Mouse (Mus musculus) testis, adult 2 months (tissue): Measurements from ENCODE around the gene Tlcd2. TPM values are rescaled to one million over a fixed set of nuclear protein-coding genes. Genes with fewer than 3 reads are reported as not detected.

Source experiments
- H3K27ac ChIP-seq: fragments of 200-500 bp; 2 replicates; pipeline ENCODE4 v1.5.1; 2012; ENCODE audit warnings: low read depth, low read length; ENCODE audit not compliant: control insufficient read depth, insufficient read depth
- H3K27me3 ChIP-seq: fragments of 200-500 bp; 2 replicates; pipeline ENCODE4 v1.6.1; 2012; ENCODE audit warnings: mild to moderate bottlenecking, low read length, moderate library complexity; ENCODE audit not compliant: control insufficient read depth, insufficient read depth
- H3K36me3 ChIP-seq: fragments of 200-500 bp; 2 replicates; pipeline ENCODE4 v1.6.1; 2012; ENCODE audit warnings: mild to moderate bottlenecking, low read length; ENCODE audit not compliant: control insufficient read depth, insufficient read depth
- H3K4me1 ChIP-seq: fragments of 200-500 bp; 2 replicates; pipeline ENCODE4 v1.6.1; 2012; ENCODE audit warnings: low read length; ENCODE audit not compliant: control insufficient read depth, insufficient read depth
- H3K4me3 ChIP-seq: fragments of 200-500 bp; 2 replicates; pipeline ENCODE4 v1.5.1; 2012; ENCODE audit warnings: low read depth, mild to moderate bottlenecking, low read length, moderate library complexity, mixed read lengths; ENCODE audit not compliant: control insufficient read depth
- CTCF ChIP-seq: fragments of 200-500 bp; IDR thresholded peaks from 2 replicates; pipeline ENCODE4 v1.5.1; 2012; ENCODE audit warnings: low read depth, mild to moderate bottlenecking, inconsistent platforms, low read length, moderate library complexity; ENCODE audit not compliant: control insufficient read depth, insufficient read depth, insufficient replicate concordance
- POLR2A ChIP-seq: fragments of 200-500 bp; IDR thresholded peaks from 2 replicates; pipeline ENCODE4 v1.6.1; 2012; ENCODE audit warnings: low read depth, mild to moderate bottlenecking, inconsistent platforms, low read length, moderate library complexity; ENCODE audit not compliant: control insufficient read depth
- polyA plus RNA-seq: library from polyadenylated mRNA; depleted of rRNA; stranded (reverse); fragments of >200 nt; gene quantifications from 2 replicates; pipeline ENCODE4 v1.2.3, GENCODE M21; 2012; rRNA removed

Gene Tlcd2
- polyA plus RNA-seq, 1 experiment = 6.8 TPM

- H3K4me3 ChIP-seq = no peak overlapping the region
- TF ChIP-seq CTCF = no peak
- TF ChIP-seq POLR2A = no peak
These were observed 50.9 kb downstream of the Tlcd2 start for GRCm38 (mm10) chr11:75512301-75513018.

GRCm38 (mm10) chr11:75513336-75513735 is 51.8 kb downstream of the Tlcd2 start, which contains the start of gene Scarf1:
Gene Scarf1, plus strand, starts transcription at chr11:75513540.
- Histone ChIP-seq H3K27me3 (no peaks in the 10 kb centered on the region), H3K4me1 (peaks cover 15% of the 10 kb centered on the region), H3K4me3 (no peak within 1 kb of the TSS), H3K36me3 (no peaks in the 10 kb centered on the region; the same call in 1 of the 2 replicates), H3K27ac (no peak within 1 kb of the TSS)
- TF ChIP-seq POLR2A = no peak
- no peak for TF ChIP-seq CTCF

More at GRCm38 (mm10) chr11:75512301-75513018, 50.9 kb downstream of the Tlcd2 start:
- H3K36me3 ChIP-seq = peaks cover 2% of the 10 kb centered on the region; the same call in 1 of the 2 replicates
- H3K4me1 ChIP-seq = peaks cover 15% of the 10 kb centered on the region
- no peaks in the 10 kb centered on the region for H3K27me3 ChIP-seq
- no peak overlapping the region for H3K27ac ChIP-seq

- H3K4me1 ChIP-seq = peaks cover 8% of the 10 kb centered on the region
- H3K36me3 ChIP-seq = no peaks in the 10 kb centered on the region
- no peak for TF ChIP-seq CTCF
- TF ChIP-seq POLR2A = no peak
- H3K27ac ChIP-seq = no peak overlapping the region
- no peak overlapping the region for H3K4me3 ChIP-seq
- no peaks in the 10 kb centered on the region for H3K27me3 ChIP-seq
These were observed 53.7 kb downstream of the Tlcd2 start for GRCm38 (mm10) chr11:75515186-75515585.

- Histone ChIP-seq H3K27me3 (no peaks in the 10 kb centered on the region), H3K27ac (no peak overlapping the region), H3K36me3 (no peaks in the 10 kb centered on the region), H3K4me3 (no peak overlapping the region), H3K4me1 (peaks cover 4% of the 10 kb centered on the region)
- TF ChIP-seq POLR2A = no peak
- no peak for TF ChIP-seq CTCF
These were observed 58.5 kb downstream of the Tlcd2 start for GRCm38 (mm10) chr11:75519834-75520633.

Other genes with a start within 250 kb of the Tlcd2 start
- 73.7 and 76.4 TPM in 2 replicates for gene Rpa1, start 113.4 kb upstream of the Tlcd2 start, polyA plus RNA-seq
- 1.8 and 2.1 TPM in 2 replicates for gene Smyd4, start 113.3 kb upstream of the Tlcd2 start, polyA plus RNA-seq
- 13.2 and 13.3 TPM in 2 replicates for gene Serpinf1, start 39.0 kb upstream of the Tlcd2 start, polyA plus RNA-seq
- gene Serpinf2, start 22.1 kb upstream of the Tlcd2 start, polyA plus RNA-seq = 0.29 and 0.33 TPM in 2 replicates
- 4.1 and 5.1 TPM in 2 replicates for gene Wdr81, start 7.0 kb upstream of the Tlcd2 start, polyA plus RNA-seq
- 45.6 and 48.8 TPM in 2 replicates for gene Prpf8, start 25.1 kb downstream of the Tlcd2 start, polyA plus RNA-seq
- 0.58 and 0.94 TPM in 2 replicates for gene Rilp, start 48.4 kb downstream of the Tlcd2 start, polyA plus RNA-seq
- 0.64 and 0.77 TPM in 2 replicates for gene Scarf1, start 51.8 kb downstream of the Tlcd2 start, polyA plus RNA-seq
- gene Slc43a2, start 70.0 kb downstream of the Tlcd2 start, polyA plus RNA-seq = 23.0 and 27.1 TPM in 2 replicates
- gene Pitpna, start 126.4 kb downstream of the Tlcd2 start, polyA plus RNA-seq = 39.4 and 41.3 TPM in 2 replicates
- gene Inpp5k, start 169.3 kb downstream of the Tlcd2 start, polyA plus RNA-seq = 121 and 128 TPM in 2 replicates
- gene Myo1c, start 188.8 kb downstream of the Tlcd2 start, polyA plus RNA-seq = 41.3 and 48.7 TPM in 2 replicates
- 27.0 and 35.8 TPM in 2 replicates for gene Crk, start 217.5 kb downstream of the Tlcd2 start, polyA plus RNA-seq